Mouse (Mus musculus) forebrain, embryonic 13.5 days (tissue): ENCODE measurements around the gene Pdlim7. TPM values are rescaled to one million over a fixed set of nuclear protein-coding genes. Genes with fewer than 3 reads are reported as not detected.
A peak's percentile ranks its signal among the peaks of the same experiment; 100 is the strongest.

Source experiments
- ATAC-seq: fragments of 200-750 bp; cut with Nextera tagmentation; 2 replicates; pipeline ENCODE4 v1.8.0; 2017
- H3K27ac ChIP-seq: fragments of 300-500 bp; sonication (generic); 2 replicates; pipeline ENCODE4 v1.5.1; 2015; ENCODE audit warnings: inconsistent platforms, mild to moderate bottlenecking, moderate library complexity
- H3K27me3 ChIP-seq: fragments of 300-500 bp; sonication (generic); 2 replicates; pipeline ENCODE4 v1.6.1; 2015; ENCODE audit warnings: mild to moderate bottlenecking, inconsistent platforms
- H3K36me3 ChIP-seq: fragments of 300-500 bp; sonication (generic); 2 replicates; pipeline ENCODE4 v1.6.1; 2015; ENCODE audit warnings: mild to moderate bottlenecking, inconsistent platforms; ENCODE audit not compliant: poor library complexity, severe bottlenecking
- H3K4me1 ChIP-seq: fragments of 300-500 bp; sonication (generic); 2 replicates; pipeline ENCODE4 v1.6.1; 2015; ENCODE audit warnings: inconsistent platforms
- H3K4me2 ChIP-seq: fragments of 300-500 bp; sonication (generic); 2 replicates; pipeline ENCODE4 v1.6.1; 2015; ENCODE audit warnings: inconsistent platforms, mild to moderate bottlenecking, moderate library complexity
- H3K4me3 ChIP-seq: fragments of 300-500 bp; sonication (generic); 2 replicates; pipeline ENCODE4 v1.5.1; 2015; ENCODE audit warnings: mild to moderate bottlenecking, inconsistent platforms
- H3K9ac ChIP-seq: fragments of 300-500 bp; sonication (generic); 2 replicates; pipeline ENCODE4 v1.6.1; 2015; ENCODE audit warnings: mild to moderate bottlenecking, inconsistent platforms
- H3K9me3 ChIP-seq: fragments of 300-500 bp; sonication (generic); replicated peaks from 2 replicates; pipeline ENCODE4 v1.6.1; 2016; ENCODE audit warnings: inconsistent platforms
- WGBS: fragments of 180-500 bp; shearing (Covaris S2); methylation state at CpG from one replicate; pipeline ENCODE4 v1.1.7; 2015; 5-methylcytosine and 5-hydroxymethylcytosine counted together
- polyA plus RNA-seq: library from polyadenylated mRNA; unstranded; fragments of >200 nt; fragmentation: Nextera tagmentation; extraction: Ambion mirVana; gene quantifications from 2 replicates; pipeline ENCODE4 v1.2.1, GENCODE M21; 2015

The Pdlim7 gene
- polyA plus RNA-seq, 1 experiment from 2014 or later: 152 TPM

- Histone ChIP-seq H3K27me3 (no peaks in the 10 kb centered on the region), H3K4me2 (no peak overlapping the region), H3K4me1 (peaks cover 35% of the 10 kb centered on the region), H3K36me3 (peaks cover 26% of the 10 kb centered on the region; the same call in 1 of the 2 replicates), H3K4me3 (no peak overlapping the region), H3K27ac (peak overlapping the region; percentile 74; the same call in 1 of the 2 replicates), H3K9me3 (no peaks in the 10 kb centered on the region), H3K9ac (peak overlapping the region; percentile 17; the same call in 1 of the 2 replicates)
- ATAC-seq: no peak
- 93% methylated on average over 6 of the region's 6 CpGs for WGBS
Measured at GRCm38 (mm10) chr13:55496661-55497060, 16.8 kb downstream of the Pdlim7 start.

DNA sequence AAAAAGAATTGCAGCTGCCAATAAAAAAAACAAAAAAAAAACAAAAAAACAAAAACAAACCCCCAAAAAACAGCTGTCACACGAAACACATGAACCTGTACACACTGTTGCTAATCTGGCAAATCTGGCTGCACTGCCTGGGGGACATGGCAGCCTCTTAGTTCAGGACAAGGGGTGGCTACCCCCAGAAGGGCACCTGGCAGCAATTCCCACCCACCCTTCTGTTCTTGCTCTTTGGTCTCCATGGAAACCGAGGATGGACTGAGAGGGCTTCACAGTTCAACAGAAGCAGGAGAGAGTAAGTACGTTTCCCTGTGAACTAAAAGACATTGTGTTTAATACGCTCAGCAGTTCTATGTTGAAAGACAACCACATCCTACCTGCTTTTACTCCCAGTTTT is 17.8 kb downstream of the Pdlim7 start:
- 11% methylated on average over 4 of the region's 4 CpGs for WGBS
- H3K27ac ChIP-seq: peak overlapping the region; percentile 74
- peaks cover 35% of the 10 kb centered on the region for H3K4me1 ChIP-seq
- no peak overlapping the region for H3K4me3 ChIP-seq
- no peaks in the 10 kb centered on the region for H3K9me3 ChIP-seq
- peak; percentile 36 for ATAC-seq
- H3K27me3 ChIP-seq: no peaks in the 10 kb centered on the region
- peaks cover 20% of the 10 kb centered on the region; the same call in 1 of the 2 replicates for H3K36me3 ChIP-seq
- peak overlapping the region; percentile 24 for H3K4me2 ChIP-seq
- peak overlapping the region; percentile 17; the same call in 1 of the 2 replicates for H3K9ac ChIP-seq

DNA sequence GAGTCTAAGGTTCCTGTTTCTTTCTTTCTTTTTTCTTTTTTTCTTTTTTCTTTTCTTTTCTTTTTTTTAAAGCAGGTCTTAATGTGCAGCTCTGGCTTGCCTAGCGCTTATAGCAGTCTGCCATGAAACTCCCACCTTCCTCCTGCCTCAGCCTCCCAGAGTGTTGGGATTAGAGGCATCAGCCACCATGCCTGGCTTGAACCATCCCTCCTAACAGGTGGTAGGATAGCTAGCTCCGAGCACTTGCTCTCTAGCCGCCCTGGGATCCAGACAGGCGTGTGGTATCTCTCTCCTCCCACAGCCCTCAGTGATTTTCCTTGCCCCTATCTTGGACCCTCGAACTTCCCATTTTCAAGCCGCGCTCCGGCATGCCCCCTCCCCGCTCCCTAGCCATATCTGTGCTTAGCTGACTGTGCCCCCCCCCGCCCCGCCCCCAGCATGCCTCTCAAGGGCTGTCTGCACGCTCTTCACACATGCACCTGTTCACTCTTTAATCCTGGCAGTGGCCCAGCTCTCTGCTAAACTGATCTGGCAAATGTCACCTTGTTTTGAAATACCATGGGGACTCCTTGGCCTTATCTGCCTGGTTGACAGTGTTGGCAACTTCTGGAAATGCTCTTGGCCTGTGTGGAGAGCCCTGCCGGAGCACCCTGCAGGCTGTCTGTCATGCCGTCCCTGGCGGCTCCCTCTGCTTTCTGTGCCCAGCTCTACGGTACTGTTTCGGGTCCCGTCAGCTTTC is 18.4 kb downstream of the Pdlim7 start:
- ATAC-seq: peak; percentile 66
- peak overlapping the region; percentile 43; the same call in 1 of the 2 replicates for H3K9ac ChIP-seq
- H3K36me3 ChIP-seq: peaks cover 15% of the 10 kb centered on the region; the same call in 1 of the 2 replicates
- no peaks in the 10 kb centered on the region for H3K27me3 ChIP-seq
- H3K4me2 ChIP-seq: peak overlapping the region; percentile 34
- H3K27ac ChIP-seq: peak overlapping the region; percentile 74
- peaks cover 35% of the 10 kb centered on the region for H3K4me1 ChIP-seq
- WGBS: 13% methylated on average over 18 of the region's 18 CpGs
- no peaks in the 10 kb centered on the region for H3K9me3 ChIP-seq
- no peak overlapping the region for H3K4me3 ChIP-seq

DNA sequence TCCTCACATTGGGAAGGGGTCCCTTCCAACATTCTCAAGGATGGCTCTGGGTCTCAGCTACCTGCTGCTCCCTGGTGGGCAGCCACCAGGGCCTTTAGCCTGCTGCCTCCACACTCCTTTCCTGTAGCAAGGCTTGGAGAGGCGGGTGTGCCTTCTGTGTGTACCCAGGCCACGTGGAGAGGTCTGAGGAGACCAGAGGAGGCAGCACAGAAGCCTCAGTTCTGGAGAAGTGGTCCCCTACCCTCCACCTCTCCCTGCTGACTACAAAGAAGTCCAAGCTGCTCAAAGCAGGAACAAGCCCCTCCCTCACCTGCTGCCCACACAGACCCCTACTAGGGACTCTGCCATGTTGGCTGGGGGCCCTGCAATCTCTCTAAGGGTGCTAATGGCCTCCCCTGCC is 19.2 kb downstream of the Pdlim7 start:
- Histone ChIP-seq H3K4me3 (no peak overlapping the region), H3K9me3 (no peaks in the 10 kb centered on the region), H3K4me1 (peaks cover 35% of the 10 kb centered on the region), H3K9ac (no peak overlapping the region), H3K27me3 (no peaks in the 10 kb centered on the region), H3K27ac (0 out of 2 replicates have a peak overlapping the region, but pooled peaks have one; percentile 74), H3K36me3 (peaks cover 15% of the 10 kb centered on the region; the same call in 1 of the 2 replicates), H3K4me2 (no peak overlapping the region)
- WGBS: 15% methylated on average over 2 of the region's 2 CpGs
- 0 out of 2 replicates have a peak, but pooled peaks have one; percentile 36 for ATAC-seq

DNA sequence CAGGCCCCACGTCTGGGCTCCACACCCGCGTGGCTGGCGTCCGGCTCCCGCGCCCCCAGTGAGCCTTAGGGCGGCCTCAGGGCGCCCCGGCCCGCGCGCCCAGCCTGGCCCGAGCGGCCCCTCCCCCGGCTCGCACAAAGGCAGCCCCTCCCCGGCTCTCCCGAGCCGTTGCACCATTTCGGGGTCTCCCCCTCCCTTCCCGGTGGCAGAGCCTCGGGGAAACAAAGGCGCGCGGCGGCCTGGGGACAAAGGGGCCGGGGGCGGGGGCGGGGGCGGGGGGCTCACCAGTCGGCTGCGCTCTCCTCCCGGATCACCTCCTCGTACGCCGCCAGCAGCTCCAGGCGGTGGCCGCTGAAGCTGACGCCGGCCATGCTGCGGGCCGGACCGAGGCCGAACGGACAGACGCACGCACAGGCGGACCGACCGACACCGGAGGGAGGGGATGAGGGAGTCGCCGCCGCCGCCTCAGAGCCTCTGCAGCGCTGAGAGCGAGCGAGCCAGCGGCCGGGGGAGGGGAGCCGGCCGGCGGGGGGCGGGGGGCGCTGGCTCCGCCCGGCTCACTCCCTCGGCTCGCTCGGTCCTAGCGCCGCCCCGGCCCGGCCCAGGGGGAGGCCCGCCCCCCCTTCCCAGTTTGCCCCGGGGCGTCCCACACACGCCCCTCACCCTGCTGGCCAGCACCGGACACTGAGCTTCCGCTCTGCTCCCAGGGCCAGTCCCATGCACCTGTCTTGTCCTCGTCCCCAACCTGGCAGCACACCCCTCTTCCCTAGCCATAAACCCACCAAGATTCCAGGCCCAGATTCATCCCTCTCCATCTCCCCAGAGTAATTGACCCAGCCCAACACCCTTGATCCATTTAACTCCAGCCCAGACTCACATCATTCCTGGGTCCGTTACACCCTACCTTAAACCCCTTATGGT is 25.6 kb downstream of the Pdlim7 start, which contains the start of gene Dbn1:
TSS of gene Dbn1 (minus strand) at position 534 of the 921 bp plus-strand sequence.
- peak within 1 kb of the TSS; percentile 98 for H3K4me2 ChIP-seq
- peak; percentile 75 for ATAC-seq
- no peaks in the 10 kb centered on the region for H3K27me3 ChIP-seq
- H3K9ac ChIP-seq: peak within 1 kb of the TSS; percentile 100
- H3K36me3 ChIP-seq: peaks cover 10% of the 10 kb centered on the region
- H3K9me3 ChIP-seq: no peaks in the 10 kb centered on the region
- H3K27ac ChIP-seq: peak within 1 kb of the TSS; percentile 99
- peaks cover 42% of the 10 kb centered on the region for H3K4me1 ChIP-seq
- WGBS: under 1% methylated on average over 37 of the region's 83 CpGs
- H3K4me3 ChIP-seq: peak within 1 kb of the TSS; percentile 99

DNA sequence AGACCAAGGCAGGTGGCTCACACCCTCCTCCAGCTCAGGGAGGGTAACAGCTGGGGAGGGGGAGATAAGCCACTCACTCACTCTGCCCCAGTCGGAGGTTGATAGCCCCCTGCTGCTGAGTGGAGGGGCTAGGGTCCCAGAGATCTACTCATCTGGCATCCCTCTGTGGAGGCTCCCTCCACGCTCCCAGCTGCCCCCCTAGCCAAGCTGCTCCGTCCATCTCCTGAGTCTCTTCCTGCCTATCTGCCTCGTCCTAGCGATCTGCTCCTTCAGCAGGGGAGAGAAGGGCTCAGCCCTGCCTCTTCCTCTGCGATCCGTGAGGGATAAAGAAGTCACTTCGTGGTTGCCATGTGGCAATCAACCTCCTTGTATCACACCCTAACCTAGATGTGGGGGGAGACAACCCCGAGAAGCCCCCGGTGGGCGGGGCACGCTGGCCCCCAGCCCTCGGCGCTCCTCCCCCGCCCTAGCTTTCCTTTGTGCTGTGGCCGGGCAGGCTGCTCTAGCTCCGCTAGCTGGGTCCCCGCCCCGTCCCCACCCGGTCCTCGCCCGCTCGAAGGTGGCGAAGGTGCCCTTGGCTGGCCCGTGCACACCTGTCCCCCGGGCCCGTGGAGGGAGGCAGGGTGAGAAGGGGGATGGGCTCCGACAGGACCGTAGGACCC is 26.4 kb downstream of the Pdlim7 start:
- Histone ChIP-seq H3K27ac (peak overlapping the region; percentile 99), H3K9ac (peak overlapping the region; percentile 100), H3K4me3 (peak overlapping the region; percentile 99), H3K36me3 (peaks cover 18% of the 10 kb centered on the region), H3K4me2 (peak overlapping the region; percentile 98), H3K4me1 (peaks cover 50% of the 10 kb centered on the region), H3K9me3 (no peaks in the 10 kb centered on the region), H3K27me3 (no peaks in the 10 kb centered on the region)
- ATAC-seq: peak; percentile 43
- WGBS: 1% methylated on average over 29 of the region's 29 CpGs

GRCm38 (mm10) chr13:55486029-55486794 is 27.3 kb downstream of the Pdlim7 start:
- H3K4me1 ChIP-seq: peaks cover 56% of the 10 kb centered on the region
- no peaks in the 10 kb centered on the region for H3K27me3 ChIP-seq
- no peak for ATAC-seq
- H3K36me3 ChIP-seq: peaks cover 26% of the 10 kb centered on the region
- H3K4me3 ChIP-seq: peak overlapping the region; percentile 99
- H3K9me3 ChIP-seq: no peaks in the 10 kb centered on the region
- peak overlapping the region; percentile 100 for H3K9ac ChIP-seq
- WGBS: 35% methylated on average over 14 of the region's 14 CpGs
- peak overlapping the region; percentile 99 for H3K27ac ChIP-seq
- peak overlapping the region; percentile 98 for H3K4me2 ChIP-seq

DNA sequence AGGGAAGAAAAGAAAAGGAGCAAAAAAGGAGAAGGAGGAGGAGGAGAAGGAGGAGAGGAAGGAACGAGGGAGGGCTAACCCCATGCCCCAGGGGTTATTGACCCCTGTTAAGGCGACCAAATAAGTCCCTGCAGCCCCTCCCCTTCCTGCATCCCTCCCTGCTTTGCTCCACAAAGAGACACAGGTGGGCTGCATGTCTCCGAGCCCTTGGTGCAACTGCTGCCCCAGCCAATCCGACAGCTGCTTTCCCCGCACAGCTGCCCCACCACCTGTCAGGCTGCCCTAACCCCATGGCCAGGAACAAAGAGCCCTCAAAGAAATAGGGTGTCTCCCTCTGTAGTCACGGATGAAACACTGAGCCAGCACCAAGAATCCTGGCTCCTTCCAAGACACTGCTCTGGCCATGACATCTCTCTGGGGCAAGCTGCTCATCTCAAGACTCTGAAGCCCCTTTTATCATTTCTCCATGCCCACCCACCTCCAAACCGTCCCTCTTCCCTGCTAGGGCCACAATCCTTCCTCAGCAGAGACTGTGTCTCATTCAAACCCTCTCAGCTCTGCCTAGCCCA is 28.9 kb downstream of the Pdlim7 start:
- peaks cover 56% of the 10 kb centered on the region for H3K4me1 ChIP-seq

DNA sequence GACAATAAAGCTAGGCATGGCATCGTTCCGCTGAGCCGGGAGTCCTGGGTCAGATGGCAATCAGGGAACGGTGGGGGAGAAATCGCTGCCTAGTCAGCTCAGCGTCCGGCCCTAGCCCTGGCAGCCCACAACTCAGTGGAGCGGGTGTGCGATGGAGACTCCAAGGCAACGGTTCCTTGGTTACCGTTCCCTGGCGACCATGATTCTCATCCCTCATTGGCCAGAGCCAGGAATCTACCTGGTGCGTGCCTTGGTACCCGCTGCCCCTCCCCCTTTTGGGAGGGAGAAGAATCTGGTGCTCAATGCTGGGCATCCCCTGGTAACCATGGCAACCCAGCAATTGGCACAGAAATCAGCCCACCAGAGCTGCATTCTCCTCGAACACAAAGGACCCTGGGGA is 29.9 kb downstream of the Pdlim7 start:
- 4% methylated on average over 15 of the region's 15 CpGs for WGBS
- peak overlapping the region; percentile 99 for H3K4me3 ChIP-seq
- peaks cover 56% of the 10 kb centered on the region for H3K4me1 ChIP-seq
- no peaks in the 10 kb centered on the region for H3K27me3 ChIP-seq
- peak overlapping the region; percentile 99 for H3K27ac ChIP-seq
- peak; percentile 84 for ATAC-seq
- peaks cover 52% of the 10 kb centered on the region for H3K36me3 ChIP-seq
- peak overlapping the region; percentile 98 for H3K4me2 ChIP-seq
- H3K9me3 ChIP-seq: no peaks in the 10 kb centered on the region
- H3K9ac ChIP-seq: peak overlapping the region; percentile 100

More for the DNA sequence above, 28.9 kb downstream of the Pdlim7 start:
- no peak for ATAC-seq
- Histone ChIP-seq H3K27ac (peak overlapping the region; percentile 99), H3K4me2 (peak overlapping the region; percentile 98), H3K9ac (peak overlapping the region; percentile 100), H3K4me3 (peak overlapping the region; percentile 99), H3K9me3 (no peaks in the 10 kb centered on the region), H3K36me3 (peaks cover 42% of the 10 kb centered on the region), H3K27me3 (no peaks in the 10 kb centered on the region)
- WGBS: 7% methylated on average over 7 of the region's 7 CpGs

DNA sequence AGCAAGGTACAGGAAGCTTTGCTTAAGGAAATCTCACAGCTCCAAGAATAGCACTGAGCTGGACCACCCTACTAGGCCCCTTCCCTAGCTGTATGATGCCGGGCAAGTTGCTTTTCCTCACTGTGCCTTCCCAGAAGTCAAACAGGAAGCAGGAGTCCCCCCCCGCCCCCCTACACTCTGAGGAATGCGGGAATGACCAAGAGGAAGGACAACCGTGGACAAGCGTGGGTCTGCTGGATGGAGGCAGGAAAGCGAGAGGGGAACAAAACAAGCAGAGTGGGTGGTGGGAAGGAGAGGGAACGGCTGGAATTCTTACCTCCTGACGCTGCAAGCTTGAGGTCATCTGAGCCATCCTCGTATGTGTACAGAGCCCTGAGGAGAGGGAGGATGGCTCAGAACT is 30.4 kb downstream of the Pdlim7 start:
- Histone ChIP-seq H3K9ac (peak overlapping the region; percentile 100), H3K4me1 (peaks cover 51% of the 10 kb centered on the region)

More for the DNA sequence above, 30.4 kb downstream of the Pdlim7 start:
- WGBS: 49% methylated on average over 9 of the region's 9 CpGs
- Histone ChIP-seq H3K4me2 (peak overlapping the region; percentile 98), H3K4me3 (peak overlapping the region; percentile 99), H3K27me3 (no peaks in the 10 kb centered on the region), H3K9me3 (no peaks in the 10 kb centered on the region), H3K36me3 (peaks cover 57% of the 10 kb centered on the region), H3K27ac (peak overlapping the region; percentile 99)
- no peak for ATAC-seq
